Mouse (Mus musculus) cerebellum, adult (tissue): ENCODE data around the gene Tmem39a.

Experiments used
- ATAC-seq: cut with Nextera tagmentation; 2 replicates; pipeline ENCODE4 v1.9.2; 2017; ENCODE audit warnings: mild to moderate bottlenecking, moderate library complexity, mixed read lengths; ENCODE audit not compliant: insufficient number of reproducible peaks, low FRiP score, low TSS enrichment

The Tmem39a gene

DNA sequence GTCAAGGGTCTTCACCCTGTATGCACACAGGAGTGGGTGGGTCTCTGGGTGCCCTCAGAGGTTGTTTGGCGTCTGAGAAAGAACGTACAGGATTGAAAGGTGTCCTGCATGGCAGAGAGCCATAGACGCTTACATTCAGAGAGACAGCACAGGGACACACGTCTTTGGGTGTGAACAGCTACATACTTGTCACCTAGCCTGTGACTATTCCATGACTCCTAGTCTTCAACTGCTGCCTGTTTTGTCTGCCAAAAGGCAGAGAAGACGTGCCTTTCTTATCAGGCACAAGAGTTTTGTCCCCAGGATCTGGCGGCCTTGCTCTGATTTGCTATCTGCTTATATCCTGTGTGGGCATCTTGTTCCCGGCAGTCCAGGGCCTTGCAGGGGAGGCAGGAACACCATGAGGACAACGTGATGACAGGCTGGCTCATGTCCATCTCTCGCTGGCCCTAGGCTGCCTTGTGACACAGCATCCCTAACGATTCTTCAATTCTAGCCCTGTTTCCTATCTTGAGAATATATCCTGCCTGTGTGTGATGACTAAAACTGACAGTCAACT is 67.4 kb downstream of the Tmem39a start:
- no peak for ATAC-seq

DNA sequence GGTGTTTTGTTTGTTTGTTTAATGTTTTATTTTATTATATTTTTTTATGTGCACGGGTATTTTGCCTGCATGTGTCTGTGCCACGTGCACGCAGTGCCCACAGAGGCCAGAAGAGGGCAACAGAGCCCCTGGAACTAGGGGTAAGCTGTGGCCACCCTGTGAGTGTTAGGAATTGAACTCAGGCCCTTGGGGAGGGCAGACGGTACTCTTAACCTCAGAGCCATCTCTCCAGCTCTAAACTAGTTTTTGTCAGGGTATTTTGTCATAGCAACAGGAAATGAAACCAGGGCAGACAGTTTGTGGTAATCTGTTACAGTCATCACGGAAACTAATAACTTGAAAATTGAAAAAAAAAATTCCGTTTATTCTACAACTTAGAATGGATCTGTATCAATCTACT is 73.6 kb downstream of the Tmem39a start:
- no peak for ATAC-seq

- ATAC-seq: no peak
Observed at GRCm38 (mm10) chr16:38635833-38636390, 77.4 kb downstream of the Tmem39a start.

DNA sequence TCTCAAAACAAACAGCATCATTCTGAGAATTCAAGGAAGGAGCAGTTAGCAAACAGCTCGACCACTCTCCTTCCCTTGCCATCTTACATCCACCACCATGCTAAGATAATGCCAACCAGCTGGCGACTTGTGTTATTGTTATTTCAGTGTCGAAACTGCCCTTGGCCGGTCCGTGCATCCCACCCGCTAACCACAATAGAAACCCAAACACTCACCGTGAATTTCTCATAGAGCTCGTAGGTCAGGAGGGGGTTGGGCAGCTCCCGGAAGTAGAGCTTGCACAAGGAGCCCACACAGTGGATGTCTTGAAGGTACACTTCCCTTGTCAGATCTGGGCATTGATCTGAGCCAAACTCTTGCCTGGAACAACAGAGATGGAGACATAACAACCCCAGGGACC is 78.2 kb downstream of the Tmem39a start:
- no peak for ATAC-seq

DNA sequence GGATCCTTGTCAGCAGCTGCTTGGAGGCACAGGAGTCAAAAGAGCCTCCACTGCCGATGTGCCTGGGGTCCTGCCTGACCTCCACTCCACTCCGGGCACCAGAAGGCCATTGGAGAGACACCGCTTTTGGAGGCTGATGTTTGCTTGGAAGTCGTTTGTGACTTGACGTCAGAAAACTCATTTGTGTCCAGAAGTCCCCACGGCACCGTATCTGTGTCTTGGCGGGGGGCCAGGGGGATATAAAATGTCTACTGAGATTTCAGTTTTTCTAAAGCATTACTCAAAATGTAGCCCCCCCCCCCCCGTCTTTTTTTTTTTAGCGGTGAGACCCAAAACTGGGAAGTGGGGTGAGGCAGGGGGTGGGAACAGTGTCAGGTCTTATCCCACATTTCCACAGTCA is 78.6 kb downstream of the Tmem39a start:
- no peak for ATAC-seq
